Mouse (Mus musculus) layer of hippocampus, postnatal 36 days (tissue): ENCODE data around the gene Cdk6. TPM values are rescaled to one million over a fixed set of nuclear protein-coding genes. Genes with fewer than 3 reads are reported as not detected.
"Not testable (repeated sequence)": the region's sequence is repeated elsewhere in the genome, so short reads cannot be mapped to it uniquely, and the experiment has no call there.

Experiments
- DNase-seq, 2 experiments: peaks; one replicate each; pipeline ENCODE4 v3.0.0; 2022
- total RNA-seq, 2 experiments: library from RNA; stranded (reverse); gene quantifications; 2 replicates each; pipeline ENCODE4 v1.2.3; 2021

Cdk6 gene
- total RNA-seq, 2 experiments from 2014 or later: 4.4 to 4.6 TPM

- DNase-seq: not testable (repeated sequence)
Observed at GRCm38 (mm10) chr5:3345540-3345939, 4.3 kb downstream of the Cdk6 start.

GRCm38 (mm10) chr5:3349393-3349792 is 8.1 kb downstream of the Cdk6 start:
- DNase-seq: not testable (repeated sequence)

- DNase-seq: not testable (repeated sequence)
Observed at GRCm38 (mm10) chr5:3351836-3352235, 10.6 kb downstream of the Cdk6 start.

GRCm38 (mm10) chr5:3352314-3352713 is 11.0 kb downstream of the Cdk6 start:
- no peak for DNase-seq

- DNase-seq: no peak
Observed at GRCm38 (mm10) chr5:3352827-3353226, 11.5 kb downstream of the Cdk6 start.

DNA sequence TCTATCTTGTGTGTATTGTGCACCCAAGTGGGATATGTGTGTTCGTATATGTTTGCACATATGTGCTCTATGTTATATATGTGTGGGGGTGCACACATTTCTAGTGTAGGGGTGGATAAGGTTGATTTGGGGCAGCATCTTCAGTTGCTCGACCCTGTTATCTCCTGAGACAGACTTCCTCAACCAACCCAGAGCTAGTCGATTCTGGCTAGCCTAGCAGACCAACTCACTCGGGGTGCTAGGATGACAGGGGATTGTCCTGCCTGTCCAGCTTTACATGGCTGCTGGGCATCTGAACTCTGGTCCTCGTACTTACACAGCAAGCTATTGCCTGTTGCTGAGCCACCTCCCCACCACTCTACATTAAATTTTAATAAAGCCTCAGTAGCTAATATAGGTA is 13.0 kb downstream of the Cdk6 start:
- no peak for DNase-seq

DNA sequence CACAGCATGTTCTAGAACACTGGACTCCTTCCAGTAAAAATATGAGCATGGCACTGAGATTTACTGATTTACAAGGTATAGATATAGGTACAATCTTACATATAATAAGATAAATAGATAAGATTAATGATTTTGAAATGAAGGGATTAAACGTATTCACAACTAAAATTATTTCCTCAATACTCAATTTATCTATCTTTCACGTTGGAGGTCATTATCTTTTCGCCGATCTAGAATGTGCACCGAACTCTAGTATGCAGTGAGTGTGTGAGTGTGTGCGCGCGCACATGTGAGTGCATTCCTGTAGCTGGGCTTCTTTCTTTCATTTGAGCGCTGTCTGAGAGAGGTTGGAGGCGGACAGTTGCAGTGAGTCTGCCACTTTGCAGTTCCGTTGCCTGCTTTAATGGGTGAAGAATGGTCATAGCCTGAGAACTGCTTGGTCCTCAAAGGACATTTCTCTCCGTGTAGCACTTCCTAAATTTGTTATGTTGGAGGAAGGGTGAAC is 13.8 kb downstream of the Cdk6 start:
- no peak for DNase-seq

GRCm38 (mm10) chr5:3355560-3356260 is 14.4 kb downstream of the Cdk6 start:
- no peak for DNase-seq

DNA sequence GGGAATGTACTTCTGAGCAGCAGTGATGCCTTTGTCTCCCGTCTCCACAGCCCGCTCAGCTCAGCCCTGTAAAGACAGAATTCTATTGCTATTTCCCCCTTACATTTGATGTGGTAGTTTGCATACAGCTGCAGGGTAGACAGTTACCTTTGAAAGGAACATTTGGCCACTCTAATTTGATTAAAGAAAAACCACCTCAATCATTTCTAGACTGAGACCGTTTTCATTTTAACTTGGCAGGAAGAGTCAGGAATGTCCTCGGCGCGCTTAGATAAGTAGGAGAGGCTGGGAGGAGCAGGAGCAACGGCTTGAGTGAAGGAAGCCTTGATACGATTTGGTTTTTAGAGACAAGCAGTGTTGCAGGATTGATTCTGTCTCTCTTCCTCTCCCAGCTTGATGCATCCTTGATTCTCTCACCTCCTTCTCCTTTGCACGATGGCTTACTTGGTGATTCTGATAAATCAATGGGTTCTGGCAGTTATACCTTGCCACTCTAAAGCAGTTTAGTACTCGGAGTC is 15.0 kb downstream of the Cdk6 start:
- no peak for DNase-seq

DNA sequence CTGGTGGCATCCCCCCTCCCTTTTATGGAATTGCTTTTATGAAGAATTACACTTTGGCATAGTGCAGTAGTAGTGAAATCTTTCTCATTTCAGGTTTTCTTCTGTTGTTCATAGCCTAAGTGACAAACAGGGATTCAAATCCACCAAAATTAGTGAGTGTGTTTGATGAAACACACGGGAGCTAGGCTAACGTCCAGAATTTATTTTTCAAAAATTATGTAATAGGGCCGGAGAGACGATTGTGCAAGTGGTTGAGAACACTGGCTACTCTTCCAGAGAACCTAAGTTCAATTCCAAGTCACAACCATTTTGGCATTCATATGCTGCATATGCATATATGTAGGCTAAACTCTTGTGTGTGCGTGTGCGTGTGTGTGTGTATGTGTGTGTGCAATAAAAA is 16.2 kb downstream of the Cdk6 start:
- DNase-seq: no peak

- DNase-seq: no peak
Observed at GRCm38 (mm10) chr5:3358687-3359520, 17.6 kb downstream of the Cdk6 start.

DNA sequence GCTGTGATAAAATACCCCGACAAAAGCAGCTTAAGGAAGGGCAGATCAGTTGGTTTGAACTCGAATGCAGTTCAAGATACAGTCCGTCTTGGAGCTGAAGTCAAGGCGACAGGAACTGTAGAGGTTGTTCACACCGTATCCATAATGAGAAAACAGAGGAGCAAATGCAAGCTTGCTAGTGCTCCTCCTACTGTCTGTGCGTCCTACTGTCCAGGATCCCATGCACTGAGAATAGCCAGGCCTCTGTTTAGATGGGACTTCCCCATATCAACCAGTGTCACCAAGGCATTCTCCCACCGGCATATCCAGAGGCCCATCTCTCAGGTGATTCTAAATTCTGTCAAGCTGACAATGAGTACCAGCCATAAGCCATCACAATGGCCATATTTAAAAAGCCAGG is 18.6 kb downstream of the Cdk6 start:
- DNase-seq: no peak

GRCm38 (mm10) chr5:3361252-3361651 is 20.0 kb downstream of the Cdk6 start:
- DNase-seq: no peak

- no peak for DNase-seq
Observed at GRCm38 (mm10) chr5:3362111-3362510, 20.8 kb downstream of the Cdk6 start.

DNA sequence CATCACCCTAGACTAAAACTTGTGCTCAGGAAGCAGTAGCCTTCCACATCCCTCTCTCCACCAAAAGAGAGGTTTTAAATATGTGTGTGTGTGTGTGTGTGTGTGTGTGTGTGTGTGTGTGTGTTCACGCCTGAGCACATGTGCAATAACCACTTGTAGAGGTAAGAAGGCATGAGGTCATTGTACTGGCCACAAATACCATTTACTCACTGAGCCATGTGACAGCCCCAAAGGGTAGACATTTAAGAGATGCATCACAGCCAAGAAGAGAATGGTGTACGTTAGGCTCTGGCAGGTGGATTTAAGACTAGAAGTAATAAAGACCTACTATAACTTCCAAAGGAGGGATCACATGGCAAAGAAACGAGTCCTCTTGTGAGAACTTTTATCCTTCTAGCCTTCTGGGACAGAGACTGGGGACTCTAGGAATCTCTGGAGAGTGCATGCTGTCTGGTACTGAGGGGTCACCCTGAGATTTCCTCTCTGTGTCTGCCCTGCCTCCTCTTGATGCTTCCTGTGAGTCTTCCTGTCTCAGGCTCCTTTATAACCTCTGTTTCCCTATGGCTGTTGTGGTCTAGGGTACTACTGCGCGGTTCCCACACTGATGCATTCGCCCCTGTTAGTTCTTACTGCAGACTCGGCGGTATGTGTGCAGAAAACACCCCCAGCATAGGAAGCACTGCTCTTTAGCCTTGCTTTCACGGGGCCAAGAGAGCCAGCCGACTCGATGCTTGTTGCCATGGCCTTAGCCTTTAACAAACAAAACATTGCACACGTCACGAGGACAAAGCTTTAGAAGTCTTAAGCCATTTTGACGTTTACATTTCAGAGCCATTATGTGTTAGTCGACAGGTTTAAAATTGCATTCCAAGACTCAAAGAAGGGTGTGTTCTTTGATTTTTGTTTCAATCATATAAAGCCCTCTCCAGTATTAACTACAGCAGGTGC is 22.0 kb downstream of the Cdk6 start:
- DNase-seq: no peak

DNA sequence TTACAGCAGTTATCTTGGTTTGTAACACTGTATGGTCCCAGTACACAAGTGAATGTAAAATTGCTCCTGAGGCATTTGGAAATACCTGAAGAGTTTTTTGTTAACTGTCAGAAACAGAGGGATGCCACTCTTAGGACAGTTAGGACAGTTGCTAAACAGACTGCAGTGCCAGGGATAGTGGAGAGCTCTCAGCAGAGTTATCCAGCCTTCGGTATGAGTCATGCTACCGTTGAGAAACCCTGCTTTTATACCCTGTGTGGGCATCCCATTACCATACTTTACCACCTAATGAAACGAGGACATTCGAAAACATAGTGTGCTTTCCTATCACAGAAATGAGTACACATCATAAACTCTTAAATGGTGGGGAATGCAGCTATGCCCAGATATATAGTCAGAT is 25.8 kb downstream of the Cdk6 start:
- no peak for DNase-seq

DNA sequence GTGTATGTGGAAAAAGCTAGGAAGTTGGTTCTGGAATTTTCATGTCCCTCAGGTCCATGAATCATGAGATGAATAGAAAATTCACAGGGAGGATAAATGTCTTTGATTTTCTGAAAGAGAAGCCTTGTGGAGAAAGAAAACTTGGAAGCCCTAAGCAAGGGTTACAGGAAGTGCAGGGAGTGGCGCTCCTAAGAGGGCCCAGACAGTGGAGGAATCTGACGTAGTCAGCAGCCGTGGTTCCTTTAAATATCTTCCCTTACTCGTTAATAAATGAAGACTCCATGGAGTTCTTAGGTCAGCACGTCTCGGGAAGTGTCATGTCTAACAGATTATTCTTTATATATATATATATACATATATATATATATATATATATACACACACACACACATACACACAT is 28.0 kb downstream of the Cdk6 start:
- DNase-seq: no peak

GRCm38 (mm10) chr5:3371212-3371611 is 29.9 kb downstream of the Cdk6 start:
- no peak for DNase-seq

DNA sequence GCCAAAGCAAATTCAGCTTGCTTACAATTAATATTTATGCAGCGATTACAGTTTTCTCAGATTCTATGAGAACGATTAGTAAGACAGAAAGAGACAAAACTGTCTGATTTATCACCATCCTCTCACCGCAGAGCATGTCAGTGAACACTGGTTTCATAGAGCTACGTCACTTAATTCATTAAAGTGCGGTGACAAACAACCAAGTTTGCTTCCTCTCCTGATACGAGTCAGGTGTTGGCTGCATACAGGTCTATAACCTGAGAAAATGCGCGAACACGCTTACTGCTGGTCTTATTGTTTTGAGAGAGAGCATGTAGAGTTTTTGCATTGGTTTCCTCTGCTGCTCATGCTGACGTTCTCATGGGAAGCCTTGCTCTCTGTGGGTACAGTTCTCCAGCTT is 31.9 kb downstream of the Cdk6 start:
- DNase-seq: no peak

- DNase-seq: no peak
Observed at GRCm38 (mm10) chr5:3374763-3375162, 33.5 kb downstream of the Cdk6 start.

DNA sequence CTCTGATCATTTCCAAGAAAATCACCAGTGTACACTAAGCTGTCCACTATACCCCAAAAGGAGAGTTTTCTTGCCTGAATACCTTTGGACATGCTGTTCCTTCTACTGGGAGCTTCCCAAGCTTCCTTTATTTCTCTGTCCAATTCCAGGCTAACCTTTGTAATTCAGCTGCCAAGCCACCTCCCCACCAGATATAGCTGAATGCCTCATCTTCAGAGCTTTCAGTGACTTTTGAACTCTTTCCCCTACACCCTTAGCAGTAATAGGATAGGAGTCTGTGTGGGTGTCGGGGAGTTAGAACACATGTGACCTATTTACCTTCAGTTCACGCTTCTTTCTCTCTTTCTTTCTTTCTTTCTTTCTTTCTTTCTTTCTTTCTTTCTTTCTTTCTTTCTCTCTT is 34.9 kb downstream of the Cdk6 start:
- no peak for DNase-seq

DNA sequence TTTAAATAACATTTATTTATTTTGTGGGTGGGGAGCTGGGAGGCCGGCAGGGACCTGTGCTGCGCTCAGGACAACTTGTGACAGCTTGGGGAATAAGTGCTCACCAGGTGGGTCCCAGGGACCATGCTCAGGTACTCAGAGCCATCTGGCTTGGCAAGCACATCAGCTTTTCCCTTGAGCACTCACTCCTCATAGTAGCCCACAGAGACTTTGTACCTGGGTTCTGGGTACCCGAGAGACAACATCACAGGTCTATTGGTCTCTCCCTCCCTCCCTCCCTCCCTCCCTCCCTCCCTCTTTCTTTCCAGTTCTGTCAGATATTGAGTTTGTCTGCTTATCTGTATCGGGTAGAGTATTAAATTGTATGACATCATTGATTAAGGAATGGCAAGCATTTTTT is 38.0 kb downstream of the Cdk6 start:
- no peak for DNase-seq
